Mouse (Mus musculus): Measurements from ENCODE around the gene D630023F18Rik. TPM values are rescaled to one million over a fixed set of nuclear protein-coding genes. Genes with fewer than 3 reads are reported as not detected.

The D630023F18Rik gene
- 8.4 and 9.1 TPM in 2 replicates for polyA plus RNA-seq (2015; fragmentation: Nextera tagmentation; extraction: Ambion mirVana)

GRCm38 (mm10) chr1:65122574-65123372 is at the start of gene D630023F18Rik:
Gene D630023F18Rik (minus strand): TSS chr1:65123214.

GRCm38 (mm10) chr1:65119438-65119837 is 3.6 kb downstream of the D630023F18Rik start, which contains the start of gene Gm28845:
Gene Gm28845 (minus strand): TSS chr1:65119558.

GRCm38 (mm10) chr1:65103273-65103672 is 19.7 kb downstream of the D630023F18Rik start, which contains the start of gene Cryga:
Gene Cryga (minus strand): TSS chr1:65103373.

GRCm38 (mm10) chr1:65082188-65082587 is 40.8 kb downstream of the D630023F18Rik start, which contains the start of gene Crygb:
Gene Crygb (minus strand): TSS chr1:65082288.

GRCm38 (mm10) chr1:65073589-65073988 is 49.4 kb downstream of the D630023F18Rik start, which contains the start of gene Crygc:
Gene Crygc (minus strand): TSS chr1:65073689.

GRCm38 (mm10) chr1:65063352-65063751 is 59.7 kb downstream of the D630023F18Rik start, which contains the start of gene Crygd:
Gene Crygd (minus strand): TSS chr1:65063452.

Other genes starting within 250 kb of the D630023F18Rik start
- 5.8 and 7.7 TPM in 2 replicates for gene Plekhm3, start 166.4 kb downstream of the D630023F18Rik start, polyA plus RNA-seq (2015; fragmentation: Nextera tagmentation; extraction: Ambion mirVana)
- not detected in 2 replicates for gene Akr1cl, start 90.5 kb downstream of the D630023F18Rik start, polyA plus RNA-seq (2015; fragmentation: Nextera tagmentation; extraction: Ambion mirVana)
- not detected in 2 replicates for gene Cryge, start 72.1 kb downstream of the D630023F18Rik start, polyA plus RNA-seq (2015; fragmentation: Nextera tagmentation; extraction: Ambion mirVana)
- 0.45 TPM in 1 of 2 replicates, not detected in the other for gene Crygd, start 59.8 kb downstream of the D630023F18Rik start, polyA plus RNA-seq (2015; fragmentation: Nextera tagmentation; extraction: Ambion mirVana)
- not detected in 2 replicates for gene Crygc, start 49.5 kb downstream of the D630023F18Rik start, polyA plus RNA-seq (2015; fragmentation: Nextera tagmentation; extraction: Ambion mirVana)
- 1.3 and 2.0 TPM in 2 replicates for gene Crygb, start 40.9 kb downstream of the D630023F18Rik start, polyA plus RNA-seq (2015; fragmentation: Nextera tagmentation; extraction: Ambion mirVana)
- gene Cryga, start 19.8 kb downstream of the D630023F18Rik start, polyA plus RNA-seq (2015; fragmentation: Nextera tagmentation; extraction: Ambion mirVana), result 1.3 and 1.6 TPM in 2 replicates
- 0.39 and 0.52 TPM in 2 replicates for gene Gm28845, start 3.7 kb downstream of the D630023F18Rik start, polyA plus RNA-seq (2015; fragmentation: Nextera tagmentation; extraction: Ambion mirVana)
- 261 and 277 TPM in 2 replicates for gene Idh1, start 63.3 kb upstream of the D630023F18Rik start, polyA plus RNA-seq (2015; fragmentation: Nextera tagmentation; extraction: Ambion mirVana)
- gene Pikfyve, start 63.5 kb upstream of the D630023F18Rik start, polyA plus RNA-seq (2015; fragmentation: Nextera tagmentation; extraction: Ambion mirVana), result 7.0 and 7.8 TPM in 2 replicates
- gene Pth2r, start 158.8 kb upstream of the D630023F18Rik start, polyA plus RNA-seq (2015; fragmentation: Nextera tagmentation; extraction: Ambion mirVana), result 4.4 TPM in 2 replicates

Data from neural tube, postnatal 0 days (tissue).